Mouse (Mus musculus) bone marrow, adult 2 months (tissue): ENCODE results near the gene Inca1.

ENCODE experiments used
- CTCF ChIP-seq: fragments of 200-500 bp; IDR thresholded peaks from 2 replicates; pipeline ENCODE4 v1.5.1; 2011; ENCODE audit warnings: low read length, control low read depth; ENCODE audit not compliant: control insufficient read depth, insufficient read depth
- POLR2A ChIP-seq: fragments of 200-500 bp; IDR thresholded peaks from 2 replicates; pipeline ENCODE4 v1.6.1; 2011; ENCODE audit warnings: low read depth, mild to moderate bottlenecking, control low read depth, low read length, borderline replicate concordance; ENCODE audit not compliant: control insufficient read depth

DNA sequence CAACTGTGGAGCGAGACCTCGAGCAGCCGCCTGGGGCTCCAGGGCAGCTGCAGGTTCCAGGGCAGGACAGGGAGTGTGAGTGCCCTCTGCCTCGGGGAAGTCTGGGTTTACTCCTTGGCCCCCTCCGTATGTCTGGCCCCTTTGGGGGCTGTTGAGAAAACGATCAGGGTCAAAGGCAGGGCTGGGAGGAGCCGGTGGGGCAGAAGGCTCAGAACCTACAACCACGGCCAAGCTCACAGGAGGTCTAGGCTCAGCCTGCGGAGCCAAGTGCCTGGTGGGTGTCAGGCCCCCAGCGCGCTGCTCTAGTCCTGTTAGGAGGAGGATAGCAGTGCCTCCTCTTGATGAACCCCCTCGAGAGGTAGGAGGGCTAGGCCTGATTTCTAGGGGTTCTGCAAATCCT lies 18.8 kb downstream of the Inca1 start:
- no peak for TF ChIP-seq POLR2A
- TF ChIP-seq CTCF, result no peak
